Mouse (Mus musculus) lung, postnatal 4 days (tissue): ENCODE data around the gene Podn.
A peak's percentile ranks its signal among the peaks of the same experiment; 100 is the strongest.

Source experiments
- DNase-seq, 2 experiments: peaks; one replicate each; pipeline ENCODE4 v3.0.0; 2021

Podn gene

GRCm38 (mm10) chr4:107998641-107999332 is 97.5 kb downstream of the Podn start:
- DNase-seq, result peak; percentile 30 to 52

- DNase-seq, result peak in 1 of 2 experiments; percentile 39
Observed at GRCm38 (mm10) chr4:107996418-107996986, 99.7 kb downstream of the Podn start.

- DNase-seq, result no peak
Observed at GRCm38 (mm10) chr4:107995727-107996126, 100.5 kb downstream of the Podn start.

- DNase-seq, result no peak
Observed at GRCm38 (mm10) chr4:107995011-107995410, 101.2 kb downstream of the Podn start.

- DNase-seq, result no peak
Observed at GRCm38 (mm10) chr4:107991879-107992278, 104.4 kb downstream of the Podn start.

GRCm38 (mm10) chr4:107990818-107991217 is 105.4 kb downstream of the Podn start:
- no peak for DNase-seq

GRCm38 (mm10) chr4:107988931-107989330 is 107.3 kb downstream of the Podn start:
- peak; percentile 39 to 46 for DNase-seq

- no peak for DNase-seq
Observed at GRCm38 (mm10) chr4:107986386-107987168, 109.7 kb downstream of the Podn start.

GRCm38 (mm10) chr4:107985812-107986211 is 110.4 kb downstream of the Podn start:
- no peak for DNase-seq

GRCm38 (mm10) chr4:107984282-107984981 is 111.8 kb downstream of the Podn start:
- DNase-seq, result peak; percentile 67 to 81

- DNase-seq, result no peak
Observed at GRCm38 (mm10) chr4:107983717-107984116, 112.5 kb downstream of the Podn start.

- no peak for DNase-seq
Observed at GRCm38 (mm10) chr4:107980002-107980600, 116.1 kb downstream of the Podn start.

- no peak for DNase-seq
Observed at GRCm38 (mm10) chr4:107979530-107979929, 116.7 kb downstream of the Podn start.

- DNase-seq, result no peak
Observed at GRCm38 (mm10) chr4:107977593-107977992, 118.7 kb downstream of the Podn start.

- DNase-seq, result no peak
Observed at GRCm38 (mm10) chr4:107975004-107975403, 121.2 kb downstream of the Podn start.

GRCm38 (mm10) chr4:107974527-107974926 is 121.7 kb downstream of the Podn start:
- no peak for DNase-seq

GRCm38 (mm10) chr4:107971162-107971561 is 125.1 kb downstream of the Podn start:
- DNase-seq, result no peak

GRCm38 (mm10) chr4:107969781-107970180 is 126.5 kb downstream of the Podn start:
- DNase-seq, result no peak

GRCm38 (mm10) chr4:107967966-107968682 is 128.1 kb downstream of the Podn start, which contains the start of gene Slc1a7:
TSS of gene Slc1a7 (plus strand) at chr4:107968332.
- DNase-seq, result no peak

GRCm38 (mm10) chr4:107966416-107967109 is 129.7 kb downstream of the Podn start:
- DNase-seq, result no peak
